Mouse (Mus musculus) MEL (cell line): ENCODE data around the gene Gm20388. TPM values are rescaled to one million over a fixed set of nuclear protein-coding genes. Genes with fewer than 3 reads are reported as not detected.

Experiments used
- DNase-seq: peaks from one replicate; pipeline ENCODE4 v3.0.0; 2011; ENCODE audit warnings: low read depth, low spot score
- H3K27ac ChIP-seq: 2 replicates; pipeline ENCODE4 v1.5.1; 2012; ENCODE audit warnings: low read depth, mild to moderate bottlenecking, control low read depth, low read length, moderate library complexity; ENCODE audit not compliant: control insufficient read depth
- H3K27me3 ChIP-seq, 2 experiments: fragments of 150-350 bp in 1 of 2; sonication (generic) in 1 of 2; 2 replicates each; pipeline ENCODE4 v1.6.1; 2012; ENCODE audit warnings: low read length in 2 of 2, mild to moderate bottlenecking in 2 of 2, improper control_type of control experiment in 1 of 2, moderate library complexity in 1 of 2; ENCODE audit not compliant: insufficient read depth in 2 of 2, control insufficient read depth in 1 of 2
- H3K36me3 ChIP-seq, 2 experiments: 2 replicates each; pipeline ENCODE4 v1.6.1; 2012 to 2014; ENCODE audit warnings: low read length in 2 of 2, improper control_type of control experiment in 1 of 2, inconsistent platforms in 1 of 2, mild to moderate bottlenecking in 1 of 2; ENCODE audit not compliant: insufficient read depth in 2 of 2, control insufficient read depth in 1 of 2
- H3K4me1 ChIP-seq, 2 experiments: fragments of 150-350 bp in 1 of 2; sonication (generic) in 1 of 2; 2 replicates each; pipeline ENCODE4 v1.6.1; 2012; ENCODE audit warnings: low read length in 2 of 2, improper control_type of control experiment in 1 of 2, mild to moderate bottlenecking in 1 of 2; ENCODE audit not compliant: insufficient read depth in 2 of 2, control insufficient read depth in 1 of 2
- H3K4me3 ChIP-seq, 2 experiments: fragments of 150-350 bp in 1 of 2; sonication (generic) in 1 of 2; 2 replicates each; pipeline ENCODE4 v1.5.1; 2012; ENCODE audit warnings: low read depth in 2 of 2, low read length in 2 of 2, mild to moderate bottlenecking in 2 of 2, moderate library complexity in 2 of 2, control low read depth in 1 of 2, improper control_type of control experiment in 1 of 2; ENCODE audit not compliant: control insufficient read depth in 1 of 2, insufficient read depth in 1 of 2
- H3K79me2 ChIP-seq: 2 replicates; pipeline ENCODE4 v1.6.1; 2012; ENCODE audit warnings: mild to moderate bottlenecking, low read length, moderate library complexity; ENCODE audit not compliant: control insufficient read depth, poor library complexity, insufficient read depth
- H3K9ac ChIP-seq: 2 replicates; pipeline ENCODE4 v1.6.1; 2012; ENCODE audit warnings: low read depth, mild to moderate bottlenecking, control low read depth, low read length, moderate library complexity; ENCODE audit not compliant: control insufficient read depth, poor library complexity, severe bottlenecking
- H3K9me3 ChIP-seq: fragments of 150-350 bp; sonication (generic); replicated peaks from 2 replicates; pipeline ENCODE4 v1.6.1; 2012; ENCODE audit warnings: mild to moderate bottlenecking, low read length, improper control_type of control experiment, moderate library complexity; ENCODE audit not compliant: insufficient read depth
- BHLHE40 ChIP-seq: IDR thresholded peaks from 2 replicates; pipeline ENCODE4 v1.6.1; 2012; ENCODE audit warnings: low read depth, mild to moderate bottlenecking, inconsistent platforms, low read length, improper control_type of control experiment, borderline replicate concordance
- CHD1 ChIP-seq: IDR thresholded peaks from 2 replicates; pipeline ENCODE4 v1.6.1; 2012; ENCODE audit warnings: low read depth, mild to moderate bottlenecking, inconsistent platforms, low read length, improper control_type of control experiment
- ELF1 ChIP-seq: IDR thresholded peaks from 2 replicates; pipeline ENCODE4 v1.6.1; 2014; ENCODE audit warnings: low read depth, mild to moderate bottlenecking, inconsistent platforms, low read length, improper control_type of control experiment, moderate library complexity
- EP300 ChIP-seq, 2 experiments: IDR thresholded peaks; 2 replicates each; pipeline ENCODE4 v1.6.1; 2011; ENCODE audit warnings: improper control_type of control experiment in 2 of 2, low read length in 2 of 2, low read depth in 1 of 2, mild to moderate bottlenecking in 1 of 2
- GABPA ChIP-seq: IDR thresholded peaks from 2 replicates; pipeline ENCODE4 v1.6.1; 2012; ENCODE audit warnings: low read depth, mild to moderate bottlenecking, inconsistent platforms, low read length, improper control_type of control experiment, moderate library complexity
- HCFC1 ChIP-seq: IDR thresholded peaks from 2 replicates; pipeline ENCODE4 v1.6.1; 2012; ENCODE audit warnings: low read depth, mild to moderate bottlenecking, inconsistent platforms, low read length, improper control_type of control experiment, moderate library complexity
- KAT2A ChIP-seq: conservative IDR thresholded peaks from 2 replicates; pipeline ENCODE4 v1.6.1; 2012; ENCODE audit warnings: low read depth, low read length, improper control_type of control experiment, inconsistent platforms
- MAFK ChIP-seq: IDR thresholded peaks from 2 replicates; pipeline ENCODE4 v1.6.1; 2011; ENCODE audit warnings: low read depth, mild to moderate bottlenecking, low read length, improper control_type of control experiment, borderline replicate concordance
- MAX ChIP-seq: IDR thresholded peaks from 2 replicates; pipeline ENCODE4 v1.6.1; 2011; ENCODE audit warnings: low read length, improper control_type of control experiment
- MAZ ChIP-seq: IDR thresholded peaks from 2 replicates; pipeline ENCODE4 v1.6.1; 2012; ENCODE audit warnings: low read depth, mild to moderate bottlenecking, inconsistent platforms, low read length, improper control_type of control experiment
- MXI1 ChIP-seq: IDR thresholded peaks from 2 replicates; pipeline ENCODE4 v1.6.1; 2011; ENCODE audit warnings: mild to moderate bottlenecking, low read depth, low read length, improper control_type of control experiment
- MYC ChIP-seq: IDR thresholded peaks from 2 replicates; pipeline ENCODE4 v1.6.1; 2011; ENCODE audit warnings: low read depth, mild to moderate bottlenecking, low read length, improper control_type of control experiment, moderate library complexity
- NRF1 ChIP-seq: IDR thresholded peaks from 2 replicates; pipeline ENCODE4 v1.6.1; 2014; ENCODE audit warnings: low read depth, mild to moderate bottlenecking, inconsistent platforms, low read length, improper control_type of control experiment, moderate library complexity; ENCODE audit not compliant: poor library complexity, insufficient read depth, severe bottlenecking
- POLR2A ChIP-seq, 2 experiments: IDR thresholded peaks; 2 replicates each; pipeline ENCODE4 v1.6.1; 2011 to 2012; ENCODE audit warnings: low read length in 2 of 2, mild to moderate bottlenecking in 2 of 2, control low read depth in 1 of 2, improper control_type of control experiment in 1 of 2, low read depth in 1 of 2, moderate library complexity in 1 of 2; ENCODE audit not compliant: control insufficient read depth in 1 of 2, insufficient read depth in 1 of 2, poor library complexity in 1 of 2
- RAD21 ChIP-seq: IDR thresholded peaks from 2 replicates; pipeline ENCODE4 v1.6.1; 2011; ENCODE audit warnings: mild to moderate bottlenecking, low read depth, low read length, improper control_type of control experiment
- RCOR1 ChIP-seq: IDR thresholded peaks from 2 replicates; pipeline ENCODE4 v1.6.1; 2012; ENCODE audit warnings: low read depth, mild to moderate bottlenecking, inconsistent platforms, low read length, improper control_type of control experiment
- SIN3A ChIP-seq: IDR thresholded peaks from 2 replicates; pipeline ENCODE4 v1.6.1; 2012; ENCODE audit warnings: low read length, improper control_type of control experiment, inconsistent platforms
- TAL1 ChIP-seq: IDR thresholded peaks from 2 replicates; pipeline ENCODE4 v1.6.1; 2012; ENCODE audit warnings: mild to moderate bottlenecking, inconsistent platforms, low read length, moderate library complexity, mixed read lengths
- TBP ChIP-seq: IDR thresholded peaks from 2 replicates; pipeline ENCODE4 v1.8.0; 2011; ENCODE audit warnings: low read depth, low read length, improper control_type of control experiment
- TCF12 ChIP-seq: IDR thresholded peaks from 2 replicates; pipeline ENCODE4 v1.6.1; 2014; ENCODE audit warnings: low read depth, mild to moderate bottlenecking, inconsistent platforms, low read length, improper control_type of control experiment, moderate library complexity
- USF1 ChIP-seq: IDR thresholded peaks from 2 replicates; pipeline ENCODE4 v1.6.1; 2014; ENCODE audit warnings: low read depth, mild to moderate bottlenecking, inconsistent platforms, low read length, improper control_type of control experiment, moderate library complexity
- ZC3H11A ChIP-seq: IDR thresholded peaks from 2 replicates; pipeline ENCODE4 v1.6.1; 2012; ENCODE audit warnings: low read depth, mild to moderate bottlenecking, inconsistent platforms, low read length, improper control_type of control experiment
- ZNF384 ChIP-seq: IDR thresholded peaks from 2 replicates; pipeline ENCODE4 v1.6.1; 2012; ENCODE audit warnings: low read depth, mild to moderate bottlenecking, inconsistent platforms, low read length, improper control_type of control experiment
- polyA plus RNA-seq, 2 experiments: library from polyadenylated mRNA; stranded (reverse) in 1 of 2; unstranded in 1 of 2; fragments of >175 nt in 1 of 2; fragments of >200 nt in 1 of 2; gene quantifications; 2 replicates each; pipeline versions ENCODE4 v1.2.1 to v1.2.4; 2012; ENCODE audit warnings: low replicate concordance in 2 of 2, low read depth in 1 of 2; ENCODE audit not compliant: insufficient read length in 2 of 2, insufficient read depth in 1 of 2, missing spikeins in 1 of 2
- total RNA-seq: library from RNA; depleted of rRNA; stranded (reverse); fragments of 300-350 nt; gene quantifications from 2 replicates; pipeline ENCODE4 v1.2.3, GENCODE M21; 2012

The Gm20388 gene
- total and polyA plus RNA-seq, 3 experiments = 11.1 to 17.8 TPM; not detected in 1

DNA sequence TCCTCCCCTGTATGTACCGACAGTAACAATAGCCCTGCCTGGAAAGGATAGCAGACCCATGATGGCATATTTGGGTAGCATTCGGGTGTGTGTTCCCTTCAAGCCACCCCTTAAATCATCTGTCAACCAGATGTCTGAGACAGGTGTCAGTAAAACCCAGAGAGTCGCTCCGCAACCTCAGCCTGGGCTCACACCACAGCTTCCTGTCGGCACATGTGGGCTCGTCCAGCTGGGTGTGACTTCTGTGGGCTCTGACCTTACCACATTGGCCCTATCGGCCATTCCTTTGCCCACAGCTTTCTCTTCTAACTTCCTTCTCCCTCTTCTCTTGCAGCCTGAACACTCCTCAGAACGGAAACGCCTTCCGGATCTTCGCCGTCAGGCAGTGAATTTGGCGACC is 139.3 kb downstream of the Gm20388 start:
- no peak overlapping the region for H3K4me3 ChIP-seq
- TF ChIP-seq EP300 (IDR thresholded peaks at IDR 0.05; ENCODE audit: low read depth in 1 of 2, low read length in 2 of 2) (no peak), TBP (no peak), TAL1 (no peak), MAFK (no peak), SIN3A (no peak)
- no peaks in the 10 kb centered on the region for H3K27me3 ChIP-seq
- no peaks in the 10 kb centered on the region for H3K79me2 ChIP-seq
- no peaks in the 10 kb centered on the region for H3K4me1 ChIP-seq
- H3K36me3 ChIP-seq = no peaks in the 10 kb centered on the region
- no peak for DNase-seq
- no peaks in the 10 kb centered on the region for H3K9me3 ChIP-seq
- H3K27ac ChIP-seq = no peak overlapping the region
- H3K9ac ChIP-seq = no peak overlapping the region

DNA sequence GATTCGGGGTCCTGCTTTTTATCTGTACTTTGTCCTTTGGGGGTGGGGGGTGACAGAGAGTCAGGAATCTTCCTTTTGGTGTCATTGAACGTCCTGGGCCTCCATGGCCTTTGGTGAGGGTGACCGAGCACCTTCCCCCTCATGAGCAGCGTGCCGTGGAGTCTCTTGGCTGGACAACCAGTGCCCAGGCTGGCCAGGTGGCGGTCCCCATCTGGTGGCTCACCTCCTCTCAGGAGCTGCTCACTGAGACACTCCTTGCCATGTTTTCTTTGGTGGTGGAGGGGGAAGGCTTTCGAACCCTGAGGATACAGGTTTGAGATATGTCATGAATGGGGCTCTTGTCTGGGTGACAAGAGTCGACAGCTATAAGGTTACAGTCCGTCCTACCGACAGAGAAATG is 139.7 kb downstream of the Gm20388 start:
- H3K27me3 ChIP-seq = no peaks in the 10 kb centered on the region
- no peak overlapping the region for H3K4me3 ChIP-seq
- H3K9me3 ChIP-seq = no peaks in the 10 kb centered on the region
- no peak overlapping the region for H3K27ac ChIP-seq
- TF ChIP-seq BHLHE40 = no peak
- no peak for TF ChIP-seq MAZ
- no peak for TF ChIP-seq MXI1
- TF ChIP-seq POLR2A (IDR thresholded peaks at IDR 0.05; ENCODE audit: control insufficient read depth in 1 of 2, insufficient read depth in 1 of 2, low read depth in 1 of 2, low read length in 2 of 2, poor library complexity in 1 of 2) = no peak
- no peak for TF ChIP-seq ZC3H11A
- no peak for TF ChIP-seq HCFC1
- no peak for TF ChIP-seq SIN3A
- no peak for TF ChIP-seq TCF12
- no peak for TF ChIP-seq GABPA
- TF ChIP-seq KAT2A = no peak
- no peak for TF ChIP-seq ELF1
- TF ChIP-seq CHD1 = no peak
- TF ChIP-seq MAX = no peak
- no peak for TF ChIP-seq RCOR1
- TF ChIP-seq MYC = no peak
- no peak for TF ChIP-seq ZNF384
- no peak for TF ChIP-seq RAD21
- no peak for TF ChIP-seq USF1
- TF ChIP-seq TAL1 = no peak
- no peak for TF ChIP-seq NRF1
- H3K4me1 ChIP-seq = no peaks in the 10 kb centered on the region
- DNase-seq = no peak
- H3K79me2 ChIP-seq = no peaks in the 10 kb centered on the region
- H3K9ac ChIP-seq = no peak overlapping the region
- no peaks in the 10 kb centered on the region for H3K36me3 ChIP-seq
